Mouse (Mus musculus) liver, embryonic 16.5 days (tissue): ENCODE measurements around the gene Mxra8. TPM values are rescaled to one million over a fixed set of nuclear protein-coding genes. Genes with fewer than 3 reads are reported as not detected.
A peak's percentile ranks its signal among the peaks of the same experiment; 100 is the strongest.

Source experiments
- ATAC-seq: fragments of 200-750 bp; cut with Nextera tagmentation; 2 replicates; pipeline ENCODE4 v1.8.0; 2017; ENCODE audit warnings: low read depth, mild to moderate bottlenecking, moderate number of reproducible peaks, moderate library complexity
- H3K27ac ChIP-seq: fragments of 300-500 bp; sonication (generic); 2 replicates; pipeline ENCODE4 v1.5.1; 2014; ENCODE audit warnings: mild to moderate bottlenecking, low read length
- H3K27me3 ChIP-seq: fragments of 300-500 bp; sonication (generic); 2 replicates; pipeline ENCODE4 v1.6.1; 2014; ENCODE audit warnings: low read depth, low read length, mixed read lengths; ENCODE audit not compliant: control insufficient read depth, insufficient read depth
- H3K36me3 ChIP-seq: fragments of 300-500 bp; sonication (generic); 2 replicates; pipeline ENCODE4 v1.6.1; 2014; ENCODE audit warnings: mild to moderate bottlenecking; ENCODE audit not compliant: control insufficient read depth, insufficient read depth
- H3K4me1 ChIP-seq: fragments of 300-500 bp; sonication (generic); 2 replicates; pipeline ENCODE4 v1.6.1; 2014; ENCODE audit warnings: low read depth, low read length, mixed read lengths; ENCODE audit not compliant: control insufficient read depth
- H3K4me2 ChIP-seq: fragments of 300-500 bp; sonication (generic); 2 replicates; pipeline ENCODE4 v1.6.1; 2014; ENCODE audit warnings: low read depth, low read length, mixed read lengths
- H3K4me3 ChIP-seq: fragments of 300-500 bp; sonication (generic); 2 replicates; pipeline ENCODE4 v1.5.1; 2014; ENCODE audit warnings: low read depth, mild to moderate bottlenecking, low read length
- H3K9ac ChIP-seq: fragments of 300-500 bp; sonication (generic); 2 replicates; pipeline ENCODE4 v1.6.1; 2014; ENCODE audit warnings: low read depth, low read length
- H3K9me3 ChIP-seq: fragments of 300-500 bp; sonication (generic); replicated peaks from 2 replicates; pipeline ENCODE4 v1.6.1; 2016; ENCODE audit warnings: low read length; ENCODE audit not compliant: control insufficient read depth
- WGBS: fragments of 180-500 bp; shearing (Covaris S2); extraction: QIAGEN DNeasy Blood & Tissue Kit; methylation state at CpG from one replicate; pipeline ENCODE4 v1.1.7; 2014; ENCODE audit not compliant: insufficient replicate concordance; 5-methylcytosine and 5-hydroxymethylcytosine counted together
- polyA plus RNA-seq: library from polyadenylated mRNA; unstranded; fragments of >200 nt; fragmentation: Nextera tagmentation; extraction: Ambion mirVana; gene quantifications from 2 replicates; pipeline ENCODE4 v1.2.1, GENCODE M21; 2015

Mxra8 gene
- polyA plus RNA-seq, 1 experiment from 2014 or later, result 10.2 TPM

DNA sequence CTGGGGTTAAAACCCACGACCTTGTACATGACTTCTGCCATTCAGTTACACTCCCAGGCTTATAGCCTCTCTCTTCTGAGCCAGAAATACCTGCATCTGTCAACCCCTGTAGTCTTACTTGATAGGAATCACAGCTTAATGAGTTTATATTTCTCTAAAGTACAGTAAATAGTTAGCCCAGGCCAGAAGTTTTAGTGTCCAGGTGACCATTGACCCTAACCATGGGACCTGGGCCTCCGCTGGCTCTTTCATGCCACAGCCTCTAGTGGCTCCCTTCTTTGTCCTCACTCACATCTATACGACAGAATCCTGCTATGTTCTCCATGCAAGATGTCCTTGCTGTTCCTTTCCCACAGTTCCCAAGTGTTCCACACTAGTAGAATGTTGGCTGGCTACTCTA lies 31.6 kb upstream of the Mxra8 start:
- Histone ChIP-seq H3K9me3 (no peaks in the 10 kb centered on the region), H3K4me1 (peaks cover 24% of the 10 kb centered on the region), H3K4me3 (no peak overlapping the region), H3K4me2 (no peak overlapping the region), H3K27me3 (no peaks in the 10 kb centered on the region), H3K27ac (no peak overlapping the region), H3K9ac (no peak overlapping the region), H3K36me3 (peaks cover 29% of the 10 kb centered on the region)
- ATAC-seq, result no peak
- 77% methylated on average over 3 of the region's 3 CpGs for WGBS

DNA sequence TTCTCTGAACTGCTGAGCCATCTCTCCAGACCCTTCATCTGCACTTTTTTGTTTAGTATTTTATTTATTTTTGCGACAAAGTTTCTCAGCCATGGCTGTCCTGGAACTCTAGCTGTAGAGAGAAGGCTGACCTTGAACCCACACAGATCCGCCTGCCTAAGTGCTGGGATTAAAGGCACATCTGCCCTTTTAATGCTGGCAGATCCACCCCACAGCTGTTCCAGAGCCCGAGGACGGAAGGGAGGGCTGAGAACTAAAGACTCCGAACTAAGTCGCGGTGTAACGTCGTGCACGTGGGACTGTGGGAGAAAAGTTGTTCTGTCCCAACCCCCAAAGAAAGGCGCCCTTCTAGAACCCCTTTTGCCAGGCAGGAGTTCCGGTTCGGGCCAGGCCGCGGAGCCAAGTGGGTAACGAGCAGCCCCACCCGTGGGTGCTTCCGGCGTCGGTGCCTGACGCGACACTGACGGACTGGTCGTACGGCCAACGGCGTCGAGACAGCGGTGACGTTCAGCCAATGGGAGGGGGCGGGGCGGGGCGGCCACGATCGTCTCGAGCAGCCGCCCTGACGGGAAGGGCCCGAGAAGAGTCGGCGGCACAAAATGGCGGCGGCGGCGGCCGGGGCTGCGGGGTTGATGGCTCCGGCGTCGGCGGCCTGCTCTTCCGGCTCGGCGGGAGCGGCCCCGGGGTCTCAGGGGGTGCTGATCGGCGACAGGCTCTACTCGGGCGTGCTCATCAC lies 27.4 kb upstream of the Mxra8 start, which contains the start of gene Ccnl2:
Gene Ccnl2, plus strand, starts transcription at position 561 of the 736 bp plus-strand sequence.
- under 1% methylated on average over 60 of the region's 60 CpGs for WGBS
- Histone ChIP-seq H3K4me3 (peak within 1 kb of the TSS; percentile 95), H3K27me3 (no peaks in the 10 kb centered on the region), H3K27ac (peak within 1 kb of the TSS; percentile 93), H3K36me3 (peaks cover 54% of the 10 kb centered on the region), H3K9ac (peak within 1 kb of the TSS; percentile 98), H3K4me1 (peaks cover 24% of the 10 kb centered on the region), H3K4me2 (peak within 1 kb of the TSS; percentile 88), H3K9me3 (no peaks in the 10 kb centered on the region)
- ATAC-seq, result peak; percentile 100

DNA sequence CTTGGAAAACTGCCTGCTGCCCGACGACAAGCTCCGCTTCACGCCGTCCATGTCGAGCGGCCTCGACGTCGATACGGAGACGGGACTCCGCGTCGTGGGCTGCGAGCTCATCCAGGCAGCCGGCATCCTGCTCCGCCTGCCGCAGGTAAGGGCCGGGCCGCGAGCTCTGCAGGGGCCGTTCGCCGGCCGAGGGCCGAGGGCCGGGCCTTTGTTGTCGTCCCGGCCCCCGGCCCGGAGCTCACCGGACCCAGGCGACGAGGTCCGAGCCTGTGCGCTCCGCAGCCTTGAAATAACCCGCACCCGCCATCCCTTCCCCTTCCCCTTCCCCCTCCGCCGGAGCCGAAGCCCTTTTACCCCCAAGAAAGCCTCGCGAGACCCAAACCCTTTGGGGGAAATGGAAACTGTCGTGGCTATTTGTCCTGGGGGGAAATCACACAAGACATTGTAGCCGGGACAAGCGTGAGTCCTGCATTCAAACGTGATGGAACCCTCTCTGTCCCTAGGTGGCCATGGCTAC lies 26.8 kb upstream of the Mxra8 start:
- H3K36me3 ChIP-seq, result peaks cover 54% of the 10 kb centered on the region
- under 1% methylated on average over 49 of the region's 49 CpGs for WGBS
- ATAC-seq, result peak; percentile 32

DNA sequence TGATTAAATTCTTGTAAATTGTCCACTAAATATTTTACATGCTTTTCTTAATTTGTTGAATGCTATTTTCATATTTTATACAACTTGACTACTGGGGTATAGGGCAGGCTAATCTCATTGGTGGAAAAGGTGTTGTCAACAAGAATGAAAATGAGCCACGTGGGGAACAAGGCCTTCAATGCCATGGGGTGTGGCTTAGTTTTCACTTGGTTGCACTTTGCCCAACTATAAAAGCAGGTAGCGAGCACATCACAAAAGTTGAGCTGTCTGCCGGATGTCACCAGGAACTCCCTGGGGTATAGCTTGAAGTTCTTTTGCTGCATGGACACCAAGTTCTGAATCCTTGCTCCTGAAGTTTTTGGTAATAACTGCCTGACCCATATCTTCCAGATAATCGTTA lies 21.9 kb upstream of the Mxra8 start:
- Histone ChIP-seq H3K9ac (no peak overlapping the region), H3K9me3 (no peaks in the 10 kb centered on the region), H3K27ac (no peak overlapping the region), H3K36me3 (peaks cover 79% of the 10 kb centered on the region), H3K27me3 (no peaks in the 10 kb centered on the region), H3K4me3 (no peak overlapping the region), H3K4me2 (no peak overlapping the region), H3K4me1 (peaks cover 14% of the 10 kb centered on the region)
- 85% methylated on average over 4 of the region's 4 CpGs for WGBS
- ATAC-seq, result no peak

More for the DNA sequence above, 26.8 kb upstream of the Mxra8 start:
- Histone ChIP-seq H3K4me2 (peak overlapping the region; percentile 82), H3K9me3 (no peaks in the 10 kb centered on the region), H3K4me3 (peak overlapping the region; percentile 95), H3K27me3 (no peaks in the 10 kb centered on the region), H3K27ac (peak overlapping the region; percentile 88), H3K4me1 (peaks cover 24% of the 10 kb centered on the region), H3K9ac (peak overlapping the region; percentile 98)

DNA sequence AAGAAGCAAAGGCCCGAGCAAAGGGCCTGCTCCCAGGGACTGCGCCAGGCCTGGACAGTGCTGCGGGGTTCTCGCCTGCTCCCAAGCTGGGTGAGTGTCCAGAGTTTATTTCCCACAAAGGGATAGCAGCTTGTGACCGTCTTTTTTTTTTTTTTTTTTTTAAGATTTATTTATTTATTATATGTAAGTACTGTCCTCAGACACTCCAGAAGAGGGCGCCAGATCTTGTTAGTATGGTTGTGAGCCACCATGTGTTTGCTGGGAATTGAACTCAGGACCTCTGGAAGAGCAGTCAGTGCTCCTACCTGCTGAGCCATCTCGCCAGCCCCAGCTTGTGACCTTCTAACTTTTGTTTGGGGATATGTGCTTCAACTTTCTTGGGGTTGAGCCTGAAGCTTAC lies 18.5 kb upstream of the Mxra8 start:
- Histone ChIP-seq H3K4me2 (no peak overlapping the region), H3K4me3 (no peak overlapping the region), H3K9me3 (no peaks in the 10 kb centered on the region), H3K27me3 (no peaks in the 10 kb centered on the region), H3K9ac (no peak overlapping the region), H3K36me3 (peaks cover 95% of the 10 kb centered on the region), H3K27ac (no peak overlapping the region), H3K4me1 (no peaks in the 10 kb centered on the region)
- 79% methylated on average over 7 of the region's 7 CpGs for WGBS
- no peak for ATAC-seq

DNA sequence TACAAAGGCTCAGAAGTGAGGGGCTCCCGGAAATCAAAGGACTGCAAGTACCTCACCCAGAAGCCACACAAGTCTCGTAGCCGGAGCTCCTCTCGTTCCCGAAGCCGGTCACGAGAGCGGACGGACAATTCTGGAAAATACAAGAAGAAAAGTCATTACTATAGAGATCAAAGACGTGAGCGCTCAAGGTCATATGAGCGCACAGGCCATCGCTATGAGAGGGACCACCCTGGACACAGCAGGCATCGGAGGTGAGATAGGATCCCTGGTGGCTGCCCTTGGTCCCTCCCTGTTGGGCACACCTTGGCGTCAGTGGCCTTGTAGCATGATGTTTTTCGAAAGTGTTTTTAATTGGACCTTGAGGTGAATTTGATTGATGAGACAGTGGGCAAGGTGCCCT lies 16.0 kb upstream of the Mxra8 start:
- H3K36me3 ChIP-seq, result peaks cover 87% of the 10 kb centered on the region
- H3K9me3 ChIP-seq, result no peaks in the 10 kb centered on the region
- WGBS, result 92% methylated on average over 16 of the region's 16 CpGs
- H3K4me1 ChIP-seq, result no peaks in the 10 kb centered on the region
- H3K27me3 ChIP-seq, result no peaks in the 10 kb centered on the region
- ATAC-seq, result no peak
- no peak overlapping the region for H3K27ac ChIP-seq
- H3K9ac ChIP-seq, result no peak overlapping the region
- no peak overlapping the region for H3K4me2 ChIP-seq
- H3K4me3 ChIP-seq, result no peak overlapping the region

DNA sequence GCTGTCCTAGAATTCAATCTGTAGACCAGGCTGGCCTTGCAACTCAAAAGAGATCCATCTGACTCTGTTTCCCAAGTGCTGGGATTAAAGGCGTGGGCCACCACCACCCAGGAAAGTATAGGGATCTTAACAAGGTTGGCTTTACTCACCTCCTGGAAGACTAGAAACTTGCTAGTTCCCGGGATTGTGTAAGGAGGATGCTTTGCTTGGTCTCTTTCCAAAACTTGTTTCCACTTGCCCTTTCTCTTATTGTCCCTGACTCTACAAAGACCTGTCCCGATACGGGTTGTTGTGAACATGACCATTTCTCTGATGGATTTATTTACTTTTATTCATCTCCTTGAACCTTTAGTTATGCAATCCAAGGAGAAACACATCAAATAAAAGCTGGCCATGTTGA lies 9.6 kb upstream of the Mxra8 start:
- Histone ChIP-seq H3K9ac (no peak overlapping the region), H3K27me3 (no peaks in the 10 kb centered on the region), H3K9me3 (no peaks in the 10 kb centered on the region), H3K27ac (no peak overlapping the region), H3K36me3 (peaks cover 25% of the 10 kb centered on the region), H3K4me3 (no peak overlapping the region), H3K4me2 (no peak overlapping the region), H3K4me1 (peaks cover 24% of the 10 kb centered on the region)
- WGBS, result 93% methylated on average over 4 of the region's 4 CpGs
- no peak for ATAC-seq

DNA sequence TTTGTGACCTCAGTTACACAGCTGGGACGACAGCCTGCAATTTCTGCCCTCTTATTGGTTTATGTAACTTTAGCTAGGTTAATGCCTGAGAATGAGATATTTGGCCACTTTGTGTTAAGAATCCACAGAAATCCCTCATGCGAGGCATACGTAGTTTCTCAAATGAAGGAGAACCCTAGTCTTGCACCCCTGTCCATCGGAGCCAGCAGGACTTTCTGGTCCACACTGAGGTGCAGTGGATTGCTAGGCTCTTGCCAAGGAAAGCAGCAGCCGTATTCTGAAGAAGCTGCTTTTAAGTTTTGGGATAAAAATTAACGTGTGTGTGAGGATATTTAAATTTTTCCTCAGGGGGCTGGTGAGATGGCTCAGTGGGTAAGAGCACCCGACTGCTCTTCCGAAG lies 8.9 kb upstream of the Mxra8 start:
- H3K27ac ChIP-seq, result peak overlapping the region; percentile 93
- 47% methylated on average over 8 of the region's 8 CpGs for WGBS
- no peak for ATAC-seq

DNA sequence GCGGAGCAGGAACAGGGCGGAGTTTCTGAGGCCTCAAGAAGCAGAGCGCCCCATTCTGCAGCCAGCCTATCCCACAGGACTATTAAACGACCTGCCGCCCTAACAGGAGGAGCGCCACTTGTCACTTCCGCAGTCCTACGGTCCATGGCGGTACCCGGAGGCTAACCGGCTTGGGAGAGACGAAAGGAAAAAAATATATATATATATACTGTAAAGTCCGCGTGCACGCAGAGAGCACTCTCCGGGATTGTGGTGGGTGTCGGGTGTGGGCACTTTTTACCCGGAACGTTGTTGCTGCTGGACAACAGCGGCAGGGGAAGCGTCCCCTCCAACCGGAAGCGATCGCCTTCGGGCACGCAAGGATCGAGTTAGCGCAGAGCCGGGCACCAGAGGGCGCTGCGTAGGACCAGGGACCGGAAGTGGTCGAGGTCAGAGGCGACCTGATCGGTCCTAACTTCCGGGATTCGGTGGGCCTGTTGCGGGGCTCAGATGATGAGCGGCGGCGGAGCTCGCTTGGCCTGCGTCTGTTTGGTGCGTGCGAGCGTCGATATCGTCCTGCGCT lies 8.2 kb upstream of the Mxra8 start, which contains the start of gene Aurkaip1:
Gene Aurkaip1, plus strand, starts transcription at position 68 of the 562 bp plus-strand sequence.
- H3K9ac ChIP-seq, result peak within 1 kb of the TSS; percentile 92
- peaks cover 24% of the 10 kb centered on the region for H3K4me1 ChIP-seq
- peak; percentile 94 for ATAC-seq
- peak within 1 kb of the TSS; percentile 93 for H3K27ac ChIP-seq
- H3K4me2 ChIP-seq, result peak within 1 kb of the TSS; percentile 87
- H3K36me3 ChIP-seq, result peaks cover 14% of the 10 kb centered on the region
- WGBS, result under 1% methylated on average over 49 of the region's 49 CpGs
- no peaks in the 10 kb centered on the region for H3K27me3 ChIP-seq
- peak within 1 kb of the TSS; percentile 90 for H3K4me3 ChIP-seq
- H3K9me3 ChIP-seq, result no peaks in the 10 kb centered on the region

More for the DNA sequence above, 8.9 kb upstream of the Mxra8 start:
- peak overlapping the region; percentile 92 for H3K9ac ChIP-seq
- H3K36me3 ChIP-seq, result peaks cover 17% of the 10 kb centered on the region
- peak overlapping the region; percentile 90 for H3K4me3 ChIP-seq
- H3K9me3 ChIP-seq, result no peaks in the 10 kb centered on the region
- H3K4me2 ChIP-seq, result peak overlapping the region; percentile 87
- peaks cover 24% of the 10 kb centered on the region for H3K4me1 ChIP-seq
- H3K27me3 ChIP-seq, result no peaks in the 10 kb centered on the region
